Mouse (Mus musculus) hindbrain, embryonic 14.5 days (tissue): ENCODE measurements at regions not wholly inside any gene's neighbourhood (a gene's known extent, or its start where the extent isn't known, plus 50 kb on each side); places are given as distances from the start of the nearest gene placed in this dataset.

Source experiments
- ATAC-seq: fragments of 200-750 bp; cut with Nextera tagmentation; 2 replicates; pipeline ENCODE4 v1.8.0; 2017; ENCODE audit warnings: moderate number of reproducible peaks, mild to moderate bottlenecking, moderate TSS enrichment, moderate library complexity; ENCODE audit not compliant: low FRiP score
- DNase-seq: peaks from one replicate; pipeline ENCODE4 v3.0.0-alpha.2; 2015; ENCODE audit warnings: low spot score
- H3K27ac ChIP-seq: fragments of 300-500 bp; sonication (generic); 2 replicates; pipeline ENCODE4 v1.5.1; 2014; ENCODE audit warnings: mild to moderate bottlenecking, moderate library complexity
- H3K27me3 ChIP-seq: fragments of 300-500 bp; sonication (generic); 2 replicates; pipeline ENCODE4 v1.6.1; 2014; ENCODE audit warnings: mild to moderate bottlenecking, low read length, mixed read lengths; ENCODE audit not compliant: control insufficient read depth, insufficient read depth
- H3K36me3 ChIP-seq: fragments of 300-500 bp; sonication (generic); replicated peaks from 2 replicates; pipeline ENCODE4 v1.6.1; 2014; ENCODE audit not compliant: control insufficient read depth, insufficient read depth
- H3K4me1 ChIP-seq: fragments of 300-500 bp; sonication (generic); replicated peaks from 2 replicates; pipeline ENCODE4 v1.6.1; 2014; ENCODE audit warnings: antibody characterized with exemption, low read length, mixed read lengths; ENCODE audit not compliant: control insufficient read depth, insufficient read depth
- H3K4me2 ChIP-seq: fragments of 300-500 bp; sonication (generic); replicated peaks from 2 replicates; pipeline ENCODE4 v1.6.1; 2014; ENCODE audit warnings: mild to moderate bottlenecking, moderate library complexity
- H3K4me3 ChIP-seq: fragments of 300-500 bp; sonication (generic); replicated peaks from 2 replicates; pipeline ENCODE4 v1.5.1; 2014; ENCODE audit warnings: mild to moderate bottlenecking, low read length
- H3K9ac ChIP-seq: fragments of 300-500 bp; sonication (generic); 2 replicates; pipeline ENCODE4 v1.6.1; 2014
- H3K9me3 ChIP-seq: fragments of 300-500 bp; sonication (generic); 2 replicates; pipeline ENCODE4 v1.6.1; 2016; ENCODE audit warnings: low read length; ENCODE audit not compliant: control insufficient read depth
- WGBS: fragments of 180-500 bp; shearing (Covaris S2); extraction: QIAGEN DNeasy Blood & Tissue Kit; methylation state at CpG from one replicate; pipeline ENCODE4 v1.1.7; 2014; 5-methylcytosine and 5-hydroxymethylcytosine counted together

DNA sequence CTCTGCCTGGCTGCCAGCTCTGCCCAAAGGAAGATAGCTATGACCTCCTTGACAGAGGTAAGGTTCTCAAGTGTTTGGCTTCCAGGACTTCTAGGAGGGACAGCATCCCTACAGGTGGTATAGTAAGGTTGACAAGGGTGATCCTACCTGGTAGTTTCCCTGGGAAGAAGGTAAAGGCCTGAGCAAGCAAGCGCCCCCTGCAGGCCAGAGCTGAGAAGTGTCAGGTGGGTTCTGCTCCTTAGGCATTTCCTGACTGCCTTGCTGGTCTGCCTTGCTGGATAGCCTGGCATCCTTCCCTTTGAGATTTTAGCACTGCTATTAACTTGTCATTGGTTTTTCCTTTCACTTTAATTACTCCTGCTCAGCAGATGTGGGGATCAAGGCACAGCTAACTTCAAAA, 70.4 kb upstream of the Camk1g start:
- 0% methylated on average over 1 of the region's 1 CpGs for WGBS
- ATAC-seq = no peak
- DNase-seq = no peak

DNA sequence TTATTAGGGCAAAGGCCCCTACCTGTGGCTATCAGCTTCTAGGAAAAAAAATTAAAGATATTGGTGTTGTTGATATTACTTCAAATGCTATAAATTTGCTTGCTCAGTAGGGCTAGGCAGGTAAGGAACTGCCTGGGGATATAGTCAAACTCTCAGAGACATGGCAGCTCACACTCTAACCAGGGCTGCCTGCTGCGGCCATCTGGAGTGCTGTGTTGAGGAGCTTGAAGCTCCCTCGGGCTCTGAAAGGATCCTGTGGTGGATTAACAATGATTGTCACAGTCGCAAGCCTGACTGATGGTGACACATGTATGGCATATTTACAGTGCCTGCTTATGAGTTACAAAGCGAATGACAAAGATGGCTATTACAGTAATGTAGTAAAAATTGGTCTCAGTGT, 64.2 kb upstream of the Camk1g start:
- Histone ChIP-seq H3K4me3 (no peak overlapping the region), H3K9me3 (no peaks in the 10 kb centered on the region), H3K4me1 (peaks cover 22% of the 10 kb centered on the region), H3K36me3 (no peaks in the 10 kb centered on the region), H3K27ac (no peak overlapping the region), H3K9ac (no peak overlapping the region), H3K27me3 (no peaks in the 10 kb centered on the region), H3K4me2 (no peak overlapping the region)
- WGBS = 36% methylated on average over 4 of the region's 4 CpGs
- DNase-seq (no peak), ATAC-seq (no peak)

More for the DNA sequence above, 70.4 kb upstream of the Camk1g start:
- Histone ChIP-seq H3K9me3 (no peaks in the 10 kb centered on the region), H3K4me3 (no peak overlapping the region), H3K27me3 (no peaks in the 10 kb centered on the region), H3K27ac (no peak overlapping the region), H3K9ac (no peak overlapping the region), H3K36me3 (no peaks in the 10 kb centered on the region), H3K4me1 (no peaks in the 10 kb centered on the region), H3K4me2 (no peak overlapping the region)

- 12% methylated on average over 7 of the region's 7 CpGs for WGBS
- H3K27me3 ChIP-seq = no peaks in the 10 kb centered on the region
- no peak overlapping the region for H3K4me2 ChIP-seq
- H3K9ac ChIP-seq = no peak overlapping the region
- no peak overlapping the region for H3K4me3 ChIP-seq
- peak; percentile 77 for ATAC-seq
- peak; percentile 61 for DNase-seq
- peak overlapping the region; percentile 34 for H3K27ac ChIP-seq
- H3K9me3 ChIP-seq = no peaks in the 10 kb centered on the region
- H3K36me3 ChIP-seq = no peaks in the 10 kb centered on the region
- H3K4me1 ChIP-seq = peaks cover 22% of the 10 kb centered on the region
Observed at GRCm38 (mm10) chr1:193433493-193434021, 63.5 kb upstream of the Camk1g start.

DNA sequence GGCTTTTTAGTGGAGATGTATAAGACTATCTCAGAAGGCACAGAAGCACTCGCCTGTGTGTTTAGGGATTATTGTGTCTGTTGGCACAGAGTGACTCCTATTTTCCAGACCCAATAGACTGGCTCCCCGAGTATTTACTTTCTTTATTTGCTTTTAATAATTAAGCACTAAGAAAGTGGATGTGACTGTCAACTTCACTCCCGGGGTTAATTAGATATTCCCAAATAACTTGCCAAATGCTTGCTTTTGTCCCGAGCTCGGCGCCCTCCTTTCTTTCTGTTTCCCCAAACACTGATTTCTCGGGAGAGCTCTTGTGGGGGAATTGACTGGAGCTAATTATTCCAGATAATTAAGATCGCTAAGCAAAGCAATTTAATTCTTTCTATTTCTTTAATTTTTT, 60.1 kb upstream of the Camk1g start:
- Histone ChIP-seq H3K27me3 (no peaks in the 10 kb centered on the region), H3K9ac (no peak overlapping the region), H3K4me3 (no peak overlapping the region), H3K27ac (no peak overlapping the region), H3K4me1 (peaks cover 22% of the 10 kb centered on the region), H3K36me3 (no peaks in the 10 kb centered on the region), H3K9me3 (no peaks in the 10 kb centered on the region), H3K4me2 (no peak overlapping the region)
- DNase-seq (no peak), ATAC-seq (peak; percentile 3; the same call in 1 of the 2 replicates)
- WGBS = 36% methylated on average over 8 of the region's 8 CpGs

- Histone ChIP-seq H3K4me3 (no peak overlapping the region), H3K36me3 (no peaks in the 10 kb centered on the region), H3K4me2 (no peak overlapping the region), H3K27me3 (no peaks in the 10 kb centered on the region), H3K4me1 (peaks cover 29% of the 10 kb centered on the region), H3K9me3 (no peaks in the 10 kb centered on the region), H3K9ac (peak overlapping the region; percentile 1; the same call in 1 of the 2 replicates), H3K27ac (peak overlapping the region; percentile 34)
- ATAC-seq (peak; percentile 55; the same call in 1 of the 2 replicates), DNase-seq (no peak)
- 19% methylated on average over 8 of the region's 8 CpGs for WGBS
Observed at GRCm38 (mm10) chr1:193423653-193424075, 53.6 kb upstream of the Camk1g start.

DNA sequence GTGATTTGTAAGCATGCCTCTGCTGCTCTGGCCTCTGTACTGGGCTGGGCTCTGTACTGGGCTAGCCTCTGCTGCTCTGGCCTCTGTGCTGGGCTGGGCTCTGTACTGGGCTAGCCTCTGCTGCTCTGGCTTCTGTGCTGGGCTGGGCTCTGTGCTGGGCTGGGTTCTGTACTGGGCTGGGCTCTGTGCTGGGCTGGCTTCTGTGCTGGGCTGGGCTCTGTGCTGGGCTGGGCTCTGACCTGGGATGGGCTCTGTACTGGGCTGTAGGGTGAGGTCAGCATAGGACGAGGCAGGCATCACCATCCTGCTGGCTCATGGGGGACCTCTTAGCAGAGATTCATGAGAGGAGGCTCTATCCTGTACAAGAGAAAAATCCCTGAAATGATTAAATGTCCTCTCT, 52.8 kb upstream of the Camk1g start:
- 44% methylated on average over 1 of the region's 1 CpGs for WGBS
- H3K27ac ChIP-seq = no peak overlapping the region
- H3K4me1 ChIP-seq = peaks cover 37% of the 10 kb centered on the region
- H3K27me3 ChIP-seq = no peaks in the 10 kb centered on the region
- no peak overlapping the region for H3K4me3 ChIP-seq
- H3K9ac ChIP-seq = no peak overlapping the region
- DNase-seq (no peak), ATAC-seq (peak; percentile 21; the same call in 1 of the 2 replicates)
- H3K9me3 ChIP-seq = no peaks in the 10 kb centered on the region
- H3K4me2 ChIP-seq = no peak overlapping the region
- no peaks in the 10 kb centered on the region for H3K36me3 ChIP-seq

DNA sequence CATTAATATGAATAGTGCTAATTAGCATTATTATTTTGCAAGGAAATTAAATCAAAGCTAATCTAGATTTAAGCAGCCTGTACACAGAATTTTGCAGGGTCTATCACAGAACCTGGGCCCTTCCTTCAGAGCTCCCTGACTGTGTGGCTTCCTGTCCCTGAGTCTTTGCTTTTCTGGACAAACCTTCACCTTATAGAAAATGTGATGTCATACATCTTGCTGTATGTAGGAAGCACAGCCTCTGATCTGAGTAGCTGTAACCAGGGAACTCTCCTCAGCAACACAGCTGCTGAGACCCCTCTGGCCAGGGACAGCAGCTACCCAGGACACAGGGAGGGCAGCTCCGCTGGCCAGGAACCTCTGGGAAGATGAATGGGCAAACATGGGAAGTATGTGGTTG, 51.7 kb upstream of the Camk1g start:
- H3K27me3 ChIP-seq = no peaks in the 10 kb centered on the region
- H3K4me3 ChIP-seq = no peak overlapping the region
- H3K4me1 ChIP-seq = peaks cover 39% of the 10 kb centered on the region
- 95% methylated on average over 1 of the region's 1 CpGs for WGBS
- ATAC-seq (no peak), DNase-seq (no peak)
- no peak overlapping the region for H3K9ac ChIP-seq
- H3K27ac ChIP-seq = no peak overlapping the region
- H3K36me3 ChIP-seq = no peaks in the 10 kb centered on the region
- H3K4me2 ChIP-seq = no peak overlapping the region
- no peaks in the 10 kb centered on the region for H3K9me3 ChIP-seq

GRCm38 (mm10) chr1:193421414-193421813, 51.3 kb upstream of the Camk1g start:
- H3K9me3 ChIP-seq = no peaks in the 10 kb centered on the region
- H3K4me2 ChIP-seq = no peak overlapping the region
- peaks cover 39% of the 10 kb centered on the region for H3K4me1 ChIP-seq
- no peaks in the 10 kb centered on the region for H3K27me3 ChIP-seq
- H3K4me3 ChIP-seq = no peak overlapping the region
- DNase-seq = no peak
- H3K27ac ChIP-seq = no peak overlapping the region
- no peaks in the 10 kb centered on the region for H3K36me3 ChIP-seq
- no peak for ATAC-seq
- no peak overlapping the region for H3K9ac ChIP-seq
